Mouse (Mus musculus) forebrain, embryonic 16.5 days (tissue): ENCODE data around the gene Aldh9a1. TPM values are rescaled to one million over a fixed set of nuclear protein-coding genes. Genes with fewer than 3 reads are reported as not detected.
A peak's percentile ranks its signal among the peaks of the same experiment; 100 is the strongest.
"Not testable (repeated sequence)": the region's sequence is repeated elsewhere in the genome, so short reads cannot be mapped to it uniquely, and the experiment has no call there.

ENCODE experiments used
- ATAC-seq: fragments of 200-750 bp; cut with Nextera tagmentation; 2 replicates; pipeline ENCODE4 v1.8.0; 2017; ENCODE audit warnings: mild to moderate bottlenecking, moderate library complexity
- H3K27ac ChIP-seq: fragments of 300-500 bp; sonication (generic); 2 replicates; pipeline ENCODE4 v1.5.1; 2014; ENCODE audit warnings: low read length, control low read depth
- H3K27me3 ChIP-seq: fragments of 300-500 bp; sonication (generic); replicated peaks from 2 replicates; pipeline ENCODE4 v1.6.1; 2014; ENCODE audit warnings: low read length; ENCODE audit not compliant: control insufficient read depth, insufficient read depth
- H3K36me3 ChIP-seq: fragments of 300-500 bp; sonication (generic); 2 replicates; pipeline ENCODE4 v1.6.1; 2014; ENCODE audit not compliant: control insufficient read depth, insufficient read depth
- H3K4me1 ChIP-seq: fragments of 300-500 bp; sonication (generic); replicated peaks from 2 replicates; pipeline ENCODE4 v1.6.1; 2014; ENCODE audit warnings: low read length; ENCODE audit not compliant: control insufficient read depth, insufficient read depth
- H3K4me2 ChIP-seq: fragments of 300-500 bp; sonication (generic); 2 replicates; pipeline ENCODE4 v1.6.1; 2014; ENCODE audit warnings: mild to moderate bottlenecking, low read length, control low read depth
- H3K4me3 ChIP-seq: fragments of 300-500 bp; sonication (generic); replicated peaks from 2 replicates; pipeline ENCODE4 v1.5.1; 2014; ENCODE audit warnings: mild to moderate bottlenecking, low read length, control low read depth
- H3K9ac ChIP-seq: fragments of 300-500 bp; sonication (generic); replicated peaks from 2 replicates; pipeline ENCODE4 v1.6.1; 2014; ENCODE audit warnings: low read depth, low read length, control low read depth
- H3K9me3 ChIP-seq: fragments of 300-500 bp; sonication (generic); 2 replicates; pipeline ENCODE4 v1.6.1; 2016; ENCODE audit warnings: low read length; ENCODE audit not compliant: control insufficient read depth
- WGBS: fragments of 180-500 bp; shearing (Covaris S2); extraction: QIAGEN DNeasy Blood & Tissue Kit; methylation state at CpG from one replicate; pipeline ENCODE4 v1.1.7; 2014; 5-methylcytosine and 5-hydroxymethylcytosine counted together
- polyA plus RNA-seq: library from polyadenylated mRNA; unstranded; fragments of >200 nt; fragmentation: Nextera tagmentation; extraction: Ambion mirVana; gene quantifications from 2 replicates; pipeline ENCODE4 v1.2.1, GENCODE M21; 2015

The Aldh9a1 gene
- polyA plus RNA-seq, 1 experiment from 2014 or later = 32.6 TPM

GRCm38 (mm10) chr1:167345994-167346520 lies 3.7 kb upstream of the Aldh9a1 start:
- not testable (repeated sequence) for H3K27ac ChIP-seq, H3K4me1 ChIP-seq, H3K27me3 ChIP-seq, H3K9me3 ChIP-seq, H3K4me3 ChIP-seq, H3K36me3 ChIP-seq, ATAC-seq, H3K9ac ChIP-seq, H3K4me2 ChIP-seq
- 94% methylated on average over 10 of the region's 10 CpGs for WGBS

- ATAC-seq, H3K27me3 ChIP-seq, H3K36me3 ChIP-seq, H3K9me3 ChIP-seq, H3K9ac ChIP-seq, H3K4me1 ChIP-seq, H3K4me3 ChIP-seq, H3K27ac ChIP-seq, H3K4me2 ChIP-seq: not testable (repeated sequence)
- WGBS = 51% methylated on average over 3 of the region's 3 CpGs
Measured at GRCm38 (mm10) chr1:167349206-167349605, 585 bp upstream of the Aldh9a1 start.

GRCm38 (mm10) chr1:167350597-167351415 lies 1.0 kb downstream of the Aldh9a1 start:
- no peak; the same call in 1 of the 2 replicates for ATAC-seq
- Histone ChIP-seq H3K4me1 (0 out of 2 replicates have a peak, but pooled peaks cover 3% of the 10 kb centered on the region), H3K4me2 (peak overlapping the region; percentile 81), H3K4me3 (peak overlapping the region; percentile 77), H3K9ac (peak overlapping the region; percentile 72), H3K36me3 (no peaks in the 10 kb centered on the region; the same call in 1 of the 2 replicates), H3K27ac (no peak overlapping the region; the same call in 1 of the 2 replicates), H3K9me3 (no peaks in the 10 kb centered on the region), H3K27me3 (no peaks in the 10 kb centered on the region)
- WGBS = 34% methylated on average over 13 of the region's 13 CpGs

- WGBS = 89% methylated on average over 14 of the region's 14 CpGs
- Histone ChIP-seq H3K9ac (no peak overlapping the region), H3K27ac (no peak overlapping the region), H3K4me1 (0 out of 2 replicates have a peak, but pooled peaks cover 3% of the 10 kb centered on the region), H3K27me3 (no peaks in the 10 kb centered on the region), H3K36me3 (no peaks in the 10 kb centered on the region; the same call in 1 of the 2 replicates), H3K4me3 (no peak overlapping the region), H3K9me3 (no peaks in the 10 kb centered on the region), H3K4me2 (no peak overlapping the region)
- ATAC-seq = no peak
Measured at GRCm38 (mm10) chr1:167352403-167352802, 2.6 kb downstream of the Aldh9a1 start.

GRCm38 (mm10) chr1:167357387-167357786 lies 7.6 kb downstream of the Aldh9a1 start:
- H3K27me3 ChIP-seq = no peaks in the 10 kb centered on the region

GRCm38 (mm10) chr1:167358731-167359130 lies 8.9 kb downstream of the Aldh9a1 start:
- Histone ChIP-seq H3K27ac (no peak overlapping the region), H3K36me3 (no peaks in the 10 kb centered on the region; the same call in 1 of the 2 replicates), H3K27me3 (no peaks in the 10 kb centered on the region), H3K9me3 (no peaks in the 10 kb centered on the region), H3K4me1 (no peaks in the 10 kb centered on the region), H3K9ac (no peak overlapping the region), H3K4me2 (no peak overlapping the region), H3K4me3 (no peak overlapping the region)
- 84% methylated on average over 9 of the region's 9 CpGs for WGBS
- ATAC-seq = no peak

More at GRCm38 (mm10) chr1:167357387-167357786, 7.6 kb downstream of the Aldh9a1 start:
- 93% methylated on average over 9 of the region's 9 CpGs for WGBS
- H3K9me3 ChIP-seq = no peaks in the 10 kb centered on the region
- no peak overlapping the region for H3K9ac ChIP-seq
- H3K4me2 ChIP-seq = no peak overlapping the region
- H3K27ac ChIP-seq = no peak overlapping the region
- no peak overlapping the region for H3K4me3 ChIP-seq
- H3K36me3 ChIP-seq = no peaks in the 10 kb centered on the region; the same call in 1 of the 2 replicates
- no peaks in the 10 kb centered on the region for H3K4me1 ChIP-seq
- no peak for ATAC-seq

- Histone ChIP-seq H3K27ac (no peak overlapping the region), H3K4me2 (no peak overlapping the region), H3K9ac (no peak overlapping the region), H3K27me3 (no peaks in the 10 kb centered on the region), H3K4me3 (no peak overlapping the region), H3K36me3 (no peaks in the 10 kb centered on the region), H3K9me3 (no peaks in the 10 kb centered on the region), H3K4me1 (no peaks in the 10 kb centered on the region)
- no peak for ATAC-seq
- WGBS = 42% methylated on average over 4 of the region's 4 CpGs
Measured at GRCm38 (mm10) chr1:167360268-167360667, 10.5 kb downstream of the Aldh9a1 start.

GRCm38 (mm10) chr1:167362819-167363218 lies 13.0 kb downstream of the Aldh9a1 start:
- Histone ChIP-seq H3K27me3 (no peaks in the 10 kb centered on the region), H3K27ac (no peak overlapping the region), H3K9ac (no peak overlapping the region), H3K36me3 (0 out of 2 replicates have a peak, but pooled peaks cover 4% of the 10 kb centered on the region), H3K4me3 (no peak overlapping the region), H3K9me3 (no peaks in the 10 kb centered on the region), H3K4me2 (no peak overlapping the region), H3K4me1 (no peaks in the 10 kb centered on the region)
- 67% methylated on average over 4 of the region's 4 CpGs for WGBS
- no peak for ATAC-seq

- H3K27me3 ChIP-seq = no peaks in the 10 kb centered on the region
- no peaks in the 10 kb centered on the region for H3K4me1 ChIP-seq
- no peaks in the 10 kb centered on the region for H3K9me3 ChIP-seq
- no peak overlapping the region for H3K27ac ChIP-seq
- 39% methylated on average over 5 of the region's 5 CpGs for WGBS
- ATAC-seq = peak; percentile 38; the same call in 1 of the 2 replicates
- H3K4me2 ChIP-seq = no peak overlapping the region
- H3K9ac ChIP-seq = no peak overlapping the region
- H3K4me3 ChIP-seq = no peak overlapping the region
- 0 out of 2 replicates have a peak, but pooled peaks cover 4% of the 10 kb centered on the region for H3K36me3 ChIP-seq
Measured at GRCm38 (mm10) chr1:167363322-167363721, 13.5 kb downstream of the Aldh9a1 start.
